Mouse (Mus musculus): ENCODE data around the gene Mybbp1a.

DNA sequence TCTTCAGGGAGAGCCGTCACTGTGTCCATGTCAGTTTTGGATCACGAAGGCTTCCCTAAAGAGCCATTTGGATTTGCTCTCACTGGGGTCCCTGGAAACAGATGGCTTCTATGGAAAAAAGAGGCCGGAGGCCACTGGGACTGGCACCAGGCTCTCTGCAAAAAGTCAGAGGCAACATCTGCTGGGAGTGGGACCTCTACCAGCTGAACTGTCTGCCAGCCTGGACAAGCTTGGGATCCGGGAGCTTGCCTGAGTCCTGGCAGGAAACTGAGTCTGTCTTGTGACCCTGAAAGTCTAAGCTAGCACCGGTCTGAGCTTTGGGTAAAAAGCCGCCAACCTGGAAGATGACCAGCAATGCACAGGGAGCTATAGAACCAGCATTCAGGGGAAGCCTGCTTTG, 30.2 kb downstream of the Mybbp1a start:
- TF ChIP-seq CTCF (IDR thresholded peaks at IDR 0.05 in 2 of 3, conservative IDR thresholded peaks at IDR 0.05 in 1 of 3; ENCODE audit: control insufficient read depth in 1 of 3, insufficient read depth in 1 of 3, low read depth in 2 of 3, low read length in 3 of 3, poor library complexity in 1 of 3, severe bottlenecking in 1 of 3) (no peak), EP300 (IDR thresholded peaks at IDR 0.05; ENCODE audit: low read depth in 1 of 2, low read length in 2 of 2) (no peak), ZMIZ1 (IDR thresholded peaks at IDR 0.05; ENCODE audit: low read depth, low read length) (no peak), MAFK (IDR thresholded peaks at IDR 0.05; ENCODE audit: borderline replicate concordance, low read depth, low read length) (no peak), SIN3A (IDR thresholded peaks at IDR 0.05; ENCODE audit: low read length) (no peak), TCF12 (IDR thresholded peaks at IDR 0.05; ENCODE audit: low read depth, low read length) (no peak), USF1 (IDR thresholded peaks at IDR 0.05; ENCODE audit: low read depth, low read length) (no peak), ZKSCAN1 (IDR thresholded peaks at IDR 0.05; ENCODE audit: low read depth, low read length) (no peak), JUND (IDR thresholded peaks at IDR 0.05; ENCODE audit: low read depth, low read length) (no peak), POLR2A (IDR thresholded peaks at IDR 0.05; ENCODE audit: control insufficient read depth in 1 of 2, insufficient read depth in 1 of 2, low read depth in 1 of 2, low read length in 2 of 2, poor library complexity in 1 of 2) (no peak), TAL1 (IDR thresholded peaks at IDR 0.05; ENCODE audit: low read length) (no peak), E2F4 (IDR thresholded peaks at IDR 0.05; ENCODE audit: borderline replicate concordance, low read depth, low read length) (no peak), GABPA (IDR thresholded peaks at IDR 0.05; ENCODE audit: low read depth, low read length) (no peak), NELFE (IDR thresholded peaks at IDR 0.05; ENCODE audit: low read depth, low read length) (no peak)

Measured in MEL (cell line).